Mouse (Mus musculus) gastrocnemius, postnatal 36 days (tissue): Measurements from ENCODE around the gene Dnaic1. TPM values are rescaled to one million over a fixed set of nuclear protein-coding genes. Genes with fewer than 3 reads are reported as not detected.
"Not testable (repeated sequence)": the region's sequence is repeated elsewhere in the genome, so short reads cannot be mapped to it uniquely, and the experiment has no call there.

Source experiments
- DNase-seq, 2 experiments: peaks; one replicate each; pipeline ENCODE4 v3.0.0; 2022
- intact Hi-C: fragments of 180-260 bp; cut with DNase I; formaldehyde crosslinking; loops from one replicate; pipeline ENCODE4 v1.15.1; 2025
- total RNA-seq, 2 experiments: library from RNA; stranded (reverse); gene quantifications; 2 replicates each; pipeline ENCODE4 v1.2.3; 2021

Dnaic1 gene
- total RNA-seq, 2 experiments from 2014 or later = not detected

DNA sequence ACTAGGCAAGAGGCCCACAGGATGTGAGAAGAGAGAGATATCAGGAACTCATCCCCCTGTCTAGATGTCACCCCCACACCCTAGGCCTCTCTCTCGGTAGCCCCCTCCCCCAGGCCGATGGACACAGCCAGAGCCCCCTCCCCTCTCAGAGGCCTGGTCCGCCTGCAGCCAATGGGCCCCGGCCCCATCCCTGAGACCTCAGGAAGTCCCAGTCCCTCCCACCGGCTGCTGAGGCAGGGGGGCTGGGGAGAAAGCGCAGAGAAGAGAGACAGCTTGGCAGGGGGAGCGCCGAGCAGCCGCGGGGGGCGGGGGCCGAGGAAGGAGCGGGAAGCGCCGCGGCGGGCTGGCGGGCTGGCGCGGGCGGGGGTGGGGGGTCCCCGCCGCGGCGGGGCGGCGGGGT is 113.7 kb downstream of the Dnaic1 start:
- DNase-seq, intact Hi-C loops: not testable (repeated sequence)

DNA sequence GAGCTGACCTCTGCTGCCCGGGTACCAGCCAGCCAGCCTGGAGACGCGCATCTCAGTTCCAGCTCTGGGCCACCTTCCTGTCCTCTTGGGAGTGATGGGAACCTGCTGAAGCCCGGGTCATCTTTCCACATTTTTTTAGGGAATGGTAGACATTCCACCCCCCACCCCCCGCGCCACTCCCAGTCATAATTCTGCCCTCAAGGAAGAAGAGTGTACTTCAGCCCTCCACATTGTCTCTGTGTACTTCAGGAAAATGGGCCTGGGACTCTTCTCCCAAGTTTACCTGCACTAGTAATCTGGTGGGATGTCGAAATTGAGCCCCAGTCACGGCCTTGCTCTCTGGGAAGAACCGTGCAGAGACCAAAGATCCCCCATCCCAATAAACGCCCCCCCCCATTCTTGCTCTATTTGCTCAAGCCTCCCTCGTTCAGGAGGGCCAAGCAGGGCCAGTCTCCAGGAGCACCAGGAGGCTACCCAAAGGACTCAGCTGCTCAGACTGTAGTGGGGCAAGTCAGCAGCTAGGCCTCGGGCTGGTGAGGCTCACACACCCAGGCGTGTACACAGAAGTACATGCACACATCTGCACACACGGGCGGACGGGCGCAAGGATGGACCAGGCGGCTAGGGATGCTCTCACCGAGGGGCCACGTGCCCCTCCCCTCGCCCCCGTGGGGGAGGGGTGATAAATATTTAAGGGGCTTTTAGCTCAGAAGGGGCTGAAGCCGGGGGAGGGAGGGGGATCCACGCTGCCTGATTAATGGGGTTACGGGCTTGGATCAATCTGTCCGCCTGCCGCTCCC is 114.8 kb downstream of the Dnaic1 start:
- intact Hi-C loops, DNase-seq: not testable (repeated sequence)

DNA sequence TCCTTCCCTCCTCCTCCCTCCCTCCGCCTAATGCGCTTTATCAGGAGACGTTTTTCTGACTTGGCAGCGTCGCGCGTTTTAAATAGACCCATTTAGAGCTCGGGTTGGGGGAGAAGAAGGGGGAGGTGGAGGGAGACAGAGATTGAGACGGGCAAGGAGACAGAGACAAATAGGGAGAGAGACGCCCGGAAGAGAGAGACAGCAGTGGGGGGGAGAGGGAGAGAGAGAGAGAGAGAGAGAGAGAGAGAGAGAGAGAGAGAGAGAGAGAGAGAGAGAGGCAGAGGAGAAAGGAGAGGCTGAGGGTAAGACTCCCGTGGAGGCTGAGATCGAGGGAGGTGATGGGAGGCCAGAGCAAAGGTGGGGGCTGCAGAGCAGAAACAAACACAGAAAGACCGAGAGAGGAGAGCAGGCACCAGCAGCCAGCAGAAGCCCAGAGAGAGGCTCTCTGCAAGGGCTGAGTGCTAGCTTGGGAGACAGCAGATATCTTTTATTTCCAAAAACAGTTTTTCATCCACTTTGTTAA is 115.4 kb downstream of the Dnaic1 start:
- DNase-seq, intact Hi-C loops: not testable (repeated sequence)

DNA sequence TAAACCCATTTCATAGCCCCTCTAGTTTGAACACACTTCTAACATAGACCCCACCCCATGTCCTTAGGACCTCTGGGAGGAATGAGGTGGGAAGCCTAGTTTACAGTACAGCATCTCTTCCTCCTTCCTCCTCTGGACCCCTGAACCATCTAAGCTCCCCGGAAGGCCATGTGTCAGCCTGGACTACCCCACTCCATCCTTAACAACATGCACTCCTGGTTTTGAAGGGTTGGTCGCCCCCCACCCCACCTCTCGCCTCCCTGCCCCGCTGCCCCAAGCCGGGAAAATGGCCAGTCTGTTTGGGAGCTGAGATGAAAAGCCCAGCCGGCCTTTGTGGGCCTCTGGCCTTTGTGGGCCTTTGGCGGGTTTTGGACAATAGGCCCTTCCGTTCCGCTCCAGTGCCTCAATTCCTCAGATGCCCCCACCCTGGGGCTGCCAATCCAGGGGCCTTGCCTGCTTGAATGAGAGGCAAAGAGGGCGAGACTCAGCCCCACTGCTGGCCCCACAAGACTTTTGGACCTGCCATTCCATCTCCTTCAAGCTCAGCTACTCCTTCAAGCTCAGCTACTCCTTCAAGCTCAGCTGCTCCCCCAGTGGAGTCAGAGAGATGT is 116.4 kb downstream of the Dnaic1 start:
- intact Hi-C loops, DNase-seq: not testable (repeated sequence)

Other genes starting within 250 kb of the Dnaic1 start
- 10 to 100 TPM; 33.9 to 35.5 TPM for gene Ubap1, start 220.8 kb upstream of the Dnaic1 start, total RNA-seq
- gene Kif24, start 104.9 kb upstream of the Dnaic1 start, total RNA-seq = under 1 TPM; 0.31 to 0.35 TPM
- 10 to 100 TPM; 21.9 to 22.4 TPM for gene Nudt2, start 104.6 kb upstream of the Dnaic1 start, total RNA-seq
- gene AI464131, start 66.7 kb upstream of the Dnaic1 start, total RNA-seq = 10 to 100 TPM; 66.0 to 66.5 TPM
- under 1 TPM in 1 of 2 experiments, not detected in 1; 0.37 TPM for gene 1110017D15Rik, start 52.4 kb upstream of the Dnaic1 start, total RNA-seq
- gene Fam219a, start 237 bp upstream of the Dnaic1 start, total RNA-seq = 10 to 100 TPM; 19.3 to 20.4 TPM
- 10 to 100 TPM; 10.3 to 10.9 TPM for gene Enho, start 70.5 kb downstream of the Dnaic1 start, total RNA-seq
- 10 to 100 TPM; 24.8 to 31.1 TPM for gene Cntfr, start 127.3 kb downstream of the Dnaic1 start, total RNA-seq
- gene Il11ra1, start 130.2 kb downstream of the Dnaic1 start, total RNA-seq = 10 to 100 TPM; 30.8 to 41.2 TPM
- 10 to 100 TPM; 46.8 to 50.0 TPM for gene Rpp25l, start 143.8 kb downstream of the Dnaic1 start, total RNA-seq
- 10 to 100 TPM; 40.9 to 41.9 TPM for gene Dctn3, start 153.4 kb downstream of the Dnaic1 start, total RNA-seq
- gene Arid3c, start 161.4 kb downstream of the Dnaic1 start, total RNA-seq = not detected
- 10 to 100 TPM; 27.5 to 36.7 TPM for gene Galt, start 185.5 kb downstream of the Dnaic1 start, total RNA-seq
- gene Sigmar1, start 186.4 kb downstream of the Dnaic1 start, total RNA-seq = 1 to 10 TPM; 7.2 to 8.8 TPM
- 10 to 100 TPM; 18.5 to 19.1 TPM for gene Ccl27a, start 204.5 kb downstream of the Dnaic1 start, total RNA-seq